Mouse (Mus musculus) mesoderm, embryonic 11.5 days (tissue): ENCODE measurements at regions not wholly inside any gene's neighbourhood (a gene's known extent, or its start where the extent isn't known, plus 50 kb on each side); places are given as distances from the start of the nearest gene placed in this dataset.
A peak's percentile ranks its signal among the peaks of the same experiment; 100 is the strongest.

ENCODE experiments used
- DNase-seq: peaks from one replicate; pipeline ENCODE4 v3.0.0-alpha.2; 2012; ENCODE audit warnings: low read depth, low spot score

GRCm38 (mm10) chr10:72549564-72549963 lies 105.1 kb upstream of the Zwint start:
- no peak for DNase-seq

GRCm38 (mm10) chr10:72551561-72551960 lies 103.1 kb upstream of the Zwint start:
- DNase-seq, result no peak

- DNase-seq, result peak; percentile 12
These were observed 80.5 kb upstream of the Zwint start for GRCm38 (mm10) chr10:72573991-72574652.

- DNase-seq, result no peak
These were observed 76.9 kb upstream of the Zwint start for GRCm38 (mm10) chr10:72577713-72578112.

- DNase-seq, result no peak
These were observed 76.1 kb upstream of the Zwint start for GRCm38 (mm10) chr10:72578501-72578900.

GRCm38 (mm10) chr10:72581311-72581710 lies 73.3 kb upstream of the Zwint start:
- DNase-seq, result no peak

- DNase-seq, result no peak
These were observed 66.1 kb upstream of the Zwint start for GRCm38 (mm10) chr10:72588561-72588960.

GRCm38 (mm10) chr10:72593049-72593448 lies 61.6 kb upstream of the Zwint start:
- no peak for DNase-seq
